Mouse (Mus musculus) adrenal gland, adult 2 months (tissue): ENCODE measurements at regions not wholly inside any gene's neighbourhood (a gene's known extent, or its start where the extent isn't known, plus 50 kb on each side); places are given as distances from the start of the nearest gene placed in this dataset.
A peak's percentile ranks its signal among the peaks of the same experiment; 100 is the strongest.

Experiments used
- DNase-seq: peaks from one replicate; pipeline ENCODE4 v3.0.0; 2021

DNA sequence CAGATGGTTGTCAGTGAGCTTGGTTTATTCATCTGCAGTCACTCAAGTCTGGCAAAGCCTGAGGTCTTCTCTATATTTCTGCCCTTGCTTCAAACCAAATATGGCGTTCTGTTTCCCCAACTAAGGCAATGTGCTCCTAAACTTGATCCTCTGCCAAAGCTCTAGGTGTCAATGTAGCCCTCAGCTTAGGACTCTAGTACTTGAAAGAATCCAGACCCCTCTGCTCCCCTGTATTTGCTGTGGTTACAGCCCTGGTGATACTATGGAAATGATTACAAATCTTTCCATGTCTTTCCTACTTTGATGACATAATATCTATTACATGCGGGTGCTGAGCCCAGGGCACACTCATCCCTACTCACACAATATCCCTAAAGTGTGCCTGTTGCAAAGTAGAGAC is 672.9 kb upstream of the Tbl1xr1 start:
- DNase-seq, result no peak

DNA sequence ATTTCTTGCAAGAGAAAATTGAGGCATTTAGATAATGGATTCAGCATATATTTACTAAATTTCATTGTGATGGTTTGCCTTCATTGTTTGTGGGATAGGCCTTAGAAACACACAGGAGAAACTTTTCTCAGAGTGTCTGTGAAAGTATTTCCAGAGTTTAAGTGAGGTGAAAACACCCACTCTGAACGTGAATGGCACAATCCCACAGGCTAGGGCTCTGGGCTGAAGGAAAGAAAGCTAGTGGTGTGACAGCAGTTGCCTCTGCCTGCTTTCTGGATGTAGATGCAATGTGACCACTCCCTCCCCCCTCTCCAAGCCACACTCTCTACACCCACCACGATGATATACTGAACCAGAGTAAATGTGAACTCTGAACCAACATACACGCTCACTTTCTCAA is 672.4 kb upstream of the Tbl1xr1 start:
- DNase-seq, result no peak

DNA sequence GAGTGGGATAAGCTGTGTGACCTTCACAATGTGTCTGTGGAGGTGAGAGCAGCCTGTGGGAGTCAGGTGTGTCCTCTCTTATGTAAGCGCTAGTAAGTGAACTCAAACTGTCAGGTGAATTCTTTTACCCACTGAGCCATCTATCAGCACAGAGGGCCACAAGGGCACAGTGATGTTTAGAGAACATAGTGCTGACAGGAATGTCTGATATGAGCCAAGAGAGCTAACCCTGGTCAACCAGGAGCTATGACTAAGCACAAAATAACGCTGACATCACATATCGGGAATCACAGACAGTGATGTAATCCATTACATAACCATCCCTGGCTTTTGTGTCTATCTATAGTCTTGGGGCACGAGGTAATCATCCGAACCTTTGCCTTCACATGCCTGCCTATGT is 669.4 kb upstream of the Tbl1xr1 start:
- DNase-seq, result no peak

DNA sequence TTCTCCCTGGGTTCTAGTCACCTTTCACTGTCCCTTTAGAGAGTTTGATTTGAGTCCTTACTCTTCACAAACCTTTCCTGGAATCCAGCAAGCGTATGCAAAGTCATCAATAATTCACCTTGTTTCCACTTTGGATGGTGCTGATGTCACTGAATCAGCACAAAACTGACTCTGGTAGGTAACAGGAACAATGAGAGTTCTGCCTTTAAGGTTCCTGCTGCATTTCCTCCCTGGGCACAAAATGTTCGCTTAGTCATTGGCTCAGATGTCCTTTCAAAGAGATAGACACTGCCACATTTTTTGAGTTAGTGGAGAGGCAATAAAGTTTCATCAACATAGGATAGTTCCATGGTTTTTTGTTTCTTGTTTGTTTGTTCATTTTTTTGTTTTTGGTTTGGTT is 664.4 kb upstream of the Tbl1xr1 start:
- DNase-seq, result no peak

DNA sequence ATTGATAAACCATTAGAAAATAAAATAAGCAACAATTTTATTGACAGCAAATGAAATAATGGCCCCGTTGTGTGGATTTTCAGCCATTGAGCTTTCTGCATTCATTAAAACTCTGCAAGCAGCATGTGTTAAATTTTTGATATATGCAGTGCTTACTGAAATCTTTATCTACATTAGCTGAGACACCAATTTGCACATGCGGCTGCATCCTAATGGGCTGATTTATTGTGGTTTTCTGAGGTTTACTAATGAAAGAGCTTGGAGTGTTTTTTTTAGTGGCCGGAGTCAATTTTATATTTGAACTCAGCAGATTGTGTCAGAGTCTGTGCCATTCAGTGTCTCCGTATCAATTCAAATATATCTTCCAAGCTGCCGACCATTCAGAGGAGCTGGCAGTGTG is 653.3 kb upstream of the Tbl1xr1 start:
- DNase-seq, result no peak

DNA sequence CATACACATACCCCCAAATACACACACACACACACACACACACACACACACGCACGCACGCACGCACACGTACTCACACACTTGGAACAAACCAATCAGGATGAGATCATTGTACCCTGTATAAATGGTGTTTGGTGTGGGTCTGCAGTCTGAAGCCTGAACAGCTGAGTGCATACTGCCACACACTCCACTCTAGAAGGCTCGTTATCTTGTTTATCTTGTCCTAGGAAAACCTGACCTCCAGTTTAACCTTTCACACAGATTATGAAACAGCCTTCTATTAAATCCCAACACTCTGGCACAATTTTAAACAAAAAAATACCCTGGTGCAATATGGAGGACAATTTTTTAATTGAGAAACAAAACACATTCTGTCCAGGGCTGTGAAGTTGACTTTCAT is 649.9 kb upstream of the Tbl1xr1 start:
- DNase-seq, result no peak

DNA sequence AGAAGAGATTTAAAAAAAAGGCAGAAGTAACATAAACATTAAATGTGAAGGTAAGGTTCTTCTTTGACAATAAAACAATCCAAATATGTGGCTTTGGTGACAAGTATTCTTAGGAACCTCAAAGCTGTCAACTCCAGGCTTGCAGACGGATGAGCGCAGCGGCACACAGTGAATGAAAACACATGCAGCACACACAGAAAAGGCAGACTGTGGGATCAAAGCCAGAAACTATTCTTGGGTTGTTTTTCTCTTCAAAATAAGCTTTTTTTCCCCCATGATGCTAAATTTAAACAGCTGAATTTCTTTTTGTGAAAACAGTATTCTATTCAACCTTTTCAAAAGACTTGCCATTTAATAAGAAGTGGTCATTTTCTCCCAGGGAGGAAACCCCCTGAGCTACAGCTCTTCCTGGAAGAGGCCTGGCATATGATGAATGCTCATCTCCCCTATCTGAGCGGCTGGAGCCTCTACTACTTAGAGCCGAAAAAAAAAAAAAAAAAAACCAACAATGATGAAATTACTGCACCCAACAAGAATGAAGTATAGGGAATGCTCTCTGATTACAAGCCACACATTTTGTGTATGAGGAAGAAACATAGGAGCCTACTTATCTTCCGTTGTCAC is 648.9 kb upstream of the Tbl1xr1 start:
- no peak for DNase-seq

DNA sequence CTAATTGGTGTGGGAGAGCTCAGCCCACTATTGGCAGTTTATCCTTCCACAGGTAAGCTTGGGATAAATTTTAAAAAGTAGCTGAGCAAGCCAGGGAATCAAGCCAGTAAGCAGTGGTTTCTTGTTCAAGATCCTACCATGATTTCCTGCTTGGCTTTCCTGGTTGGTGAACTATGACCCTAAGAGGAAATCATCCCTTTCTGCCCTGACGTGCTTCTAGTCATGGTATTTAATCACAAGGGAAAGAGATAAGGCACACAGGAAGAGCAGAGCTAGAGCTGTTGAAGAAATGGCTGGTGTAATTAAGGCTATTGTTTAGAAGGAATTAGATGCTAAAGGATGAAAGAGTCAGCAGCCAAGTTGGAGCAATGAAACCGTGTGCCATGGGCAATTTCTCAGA is 648.3 kb upstream of the Tbl1xr1 start:
- DNase-seq, result peak; percentile 19

DNA sequence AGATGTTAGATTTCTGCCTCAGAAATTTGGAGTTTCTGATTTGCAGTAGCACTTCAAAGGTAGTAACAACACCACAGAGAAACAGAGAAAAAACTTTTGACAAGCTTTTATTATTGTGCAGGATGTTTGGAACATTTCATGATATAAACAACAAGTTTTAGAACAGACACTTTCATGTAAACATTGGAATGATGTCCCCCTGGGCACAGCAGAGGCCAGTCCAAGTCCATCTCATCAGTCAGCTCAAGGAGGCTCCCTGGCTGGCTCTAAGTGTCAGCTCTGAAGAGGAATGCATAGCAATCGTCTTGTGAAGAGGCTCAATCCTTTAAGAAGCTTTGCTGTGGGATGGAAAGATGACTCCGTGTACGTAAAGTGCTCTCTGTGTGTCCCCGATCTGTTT is 612.2 kb upstream of the Tbl1xr1 start:
- no peak for DNase-seq

DNA sequence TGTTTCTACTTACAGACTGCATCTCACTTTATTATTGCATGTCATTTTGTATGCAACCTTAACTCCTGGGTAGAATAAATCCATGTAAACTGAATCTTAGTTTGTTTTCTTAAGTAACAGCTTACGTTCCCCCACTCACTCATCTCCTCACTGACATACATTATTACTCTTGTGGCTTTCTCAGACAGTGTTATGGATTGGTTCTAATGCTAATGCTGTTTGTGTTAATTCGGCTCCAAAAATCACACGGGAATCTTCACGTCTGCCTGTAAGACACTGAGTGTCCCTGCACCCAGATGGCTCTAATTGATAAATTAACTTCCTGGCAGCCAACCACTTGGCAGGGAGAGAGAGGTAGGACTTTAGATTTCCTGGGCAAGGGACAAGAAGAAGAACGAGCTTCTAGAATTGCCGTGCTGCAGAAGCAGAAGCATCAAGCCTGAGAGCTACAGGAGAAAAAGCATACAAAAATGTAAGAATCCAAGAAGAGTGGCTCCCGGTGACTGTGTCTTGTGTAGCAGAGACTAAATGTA is 610.3 kb upstream of the Tbl1xr1 start:
- no peak for DNase-seq

DNA sequence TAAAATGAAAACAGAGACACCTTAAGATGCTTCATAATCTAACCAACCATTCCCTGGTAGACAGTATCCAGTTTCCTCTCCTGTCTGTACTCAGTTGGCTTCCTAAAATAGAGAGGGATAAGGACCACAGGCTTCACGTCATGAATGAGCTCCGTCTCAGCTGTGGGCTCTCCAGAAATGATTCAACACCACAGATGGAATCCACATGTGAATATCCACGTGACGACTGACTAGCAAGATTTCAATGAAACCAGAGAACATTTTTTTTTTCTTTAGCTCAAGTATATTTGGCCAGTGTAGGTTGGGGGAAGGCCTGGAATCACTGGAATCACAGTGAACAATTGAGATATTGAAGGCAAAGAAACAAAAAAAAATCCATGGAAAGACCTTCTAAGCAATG is 599.1 kb upstream of the Tbl1xr1 start:
- no peak for DNase-seq

DNA sequence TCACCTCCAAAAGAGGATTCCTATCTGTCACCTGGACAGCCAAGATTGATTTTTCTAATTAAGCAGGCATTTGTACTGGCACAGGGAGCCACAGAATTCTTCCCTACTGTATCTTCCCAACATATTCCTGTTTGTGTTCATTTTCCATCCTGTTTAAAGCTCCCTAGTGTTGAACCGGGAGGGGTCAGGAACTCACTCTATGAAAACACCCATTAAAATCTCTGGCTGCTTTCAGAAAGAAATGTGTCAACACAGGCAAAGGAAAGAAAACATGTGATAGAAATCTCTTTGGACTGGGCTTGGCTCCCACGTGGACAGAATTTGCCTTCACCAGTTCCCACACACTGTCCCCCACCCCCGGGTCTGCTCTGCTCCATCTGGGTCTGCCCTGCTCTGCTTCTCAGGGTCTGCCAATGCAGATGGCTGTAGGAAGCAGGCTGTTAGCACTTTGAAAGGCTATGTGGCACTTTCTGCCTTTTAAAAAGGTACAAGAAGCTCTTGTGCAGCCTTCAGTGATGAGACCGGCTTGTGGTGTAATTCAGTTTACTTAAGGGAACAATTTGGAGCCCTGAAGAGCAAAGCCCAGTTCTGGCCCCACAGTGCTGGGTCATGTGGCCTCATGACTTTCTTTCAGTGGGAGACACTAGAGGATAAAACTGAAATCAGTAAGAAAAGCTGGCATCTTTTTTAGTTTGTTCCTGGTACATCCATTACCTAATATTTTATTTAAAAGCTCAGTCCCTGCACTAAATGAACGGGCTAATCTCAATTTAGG is 597.2 kb upstream of the Tbl1xr1 start:
- DNase-seq, result no peak

DNA sequence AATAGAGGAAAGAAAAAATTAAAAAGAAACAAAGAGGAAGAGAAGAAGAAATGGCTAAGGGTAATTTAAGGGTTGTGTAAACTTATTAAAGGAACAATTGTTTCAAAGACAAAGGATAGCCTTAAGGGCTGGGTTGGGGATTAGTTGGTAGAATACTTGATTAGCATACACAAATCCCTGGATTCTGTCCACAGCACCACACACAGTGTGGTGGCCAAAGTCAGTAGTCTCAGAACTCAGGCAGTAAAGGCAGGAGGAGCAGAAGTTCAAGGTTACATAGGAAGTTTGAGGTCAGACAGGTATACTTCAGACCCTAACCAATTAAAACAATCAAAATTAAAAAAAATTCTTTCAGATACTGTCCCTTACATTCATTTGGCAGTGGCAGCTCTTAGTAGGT is 596.6 kb upstream of the Tbl1xr1 start:
- DNase-seq, result no peak

DNA sequence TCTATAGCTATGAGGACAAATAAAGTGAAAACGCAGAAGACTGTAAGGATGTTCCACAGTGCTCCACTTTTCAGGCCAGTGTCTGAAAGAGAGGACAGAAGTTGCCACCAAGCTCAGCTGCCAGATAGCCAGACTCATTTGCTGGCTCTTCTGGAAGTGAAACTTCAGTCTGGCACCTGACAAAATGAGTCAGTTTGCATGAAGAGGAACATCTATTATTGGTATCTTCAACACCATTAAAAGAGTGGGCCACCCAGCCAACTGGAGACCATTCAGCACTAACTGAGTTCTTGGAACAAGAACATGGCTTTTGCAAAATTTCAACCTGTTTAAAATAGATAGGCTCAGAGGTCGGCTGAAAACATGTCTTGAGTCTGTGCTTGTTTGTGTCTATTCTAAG is 592.4 kb upstream of the Tbl1xr1 start:
- DNase-seq, result no peak

DNA sequence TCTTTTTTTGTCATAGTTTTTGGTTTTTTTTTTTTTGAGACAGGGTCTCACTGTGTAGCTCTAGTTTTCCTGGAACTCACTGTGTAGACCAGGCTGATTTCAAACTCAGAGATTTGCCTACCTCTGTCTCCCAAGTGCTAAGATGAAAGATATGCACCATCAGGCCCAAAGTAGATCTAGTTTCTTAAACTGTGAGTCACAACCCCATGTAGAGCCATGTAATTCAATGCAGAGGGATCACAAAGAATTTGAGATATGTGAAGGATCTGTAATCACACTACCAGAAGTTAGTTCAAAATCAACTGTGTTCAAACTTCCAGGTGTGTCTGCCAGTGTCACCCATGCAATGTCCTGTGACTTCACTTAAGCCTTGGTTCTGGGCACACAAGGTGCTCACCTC is 591.0 kb upstream of the Tbl1xr1 start:
- no peak for DNase-seq

DNA sequence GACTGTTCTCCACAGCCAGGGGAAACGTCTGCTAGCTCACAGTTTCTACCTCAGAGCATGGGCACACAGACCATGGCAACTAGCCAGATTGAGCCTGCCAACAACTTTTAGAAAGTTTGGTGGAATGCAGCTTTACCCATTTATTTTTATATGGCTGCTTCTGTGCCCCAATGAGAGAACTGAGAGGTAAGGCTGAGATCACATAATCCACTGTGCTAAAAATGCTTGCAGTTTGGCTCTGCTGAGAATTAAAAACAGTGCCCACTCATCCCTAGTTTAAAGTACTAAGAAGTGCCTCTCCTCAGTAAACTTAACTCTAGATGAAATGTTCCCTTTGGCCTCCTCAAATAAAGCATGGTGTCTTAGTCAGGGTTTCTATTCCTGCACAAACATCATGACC is 586.9 kb upstream of the Tbl1xr1 start:
- no peak for DNase-seq

DNA sequence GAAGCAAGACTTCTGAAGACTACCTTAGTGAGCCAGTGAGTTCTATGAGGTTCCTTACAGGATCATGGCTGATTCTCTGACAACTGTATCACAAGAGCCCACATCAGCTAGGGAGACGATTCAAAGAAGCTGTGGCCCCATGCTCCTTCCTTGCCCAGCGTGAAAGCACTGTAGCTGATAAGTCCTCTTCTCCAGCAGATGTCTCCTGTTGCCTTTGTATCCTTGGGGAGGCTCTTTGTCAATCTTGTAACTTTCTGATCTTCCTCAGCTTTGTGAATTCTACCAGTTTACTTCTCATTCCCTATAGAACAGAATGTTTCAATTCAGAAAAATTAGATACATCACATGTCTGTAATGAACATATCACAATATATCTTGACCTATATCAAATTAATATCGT is 584.0 kb upstream of the Tbl1xr1 start:
- no peak for DNase-seq

DNA sequence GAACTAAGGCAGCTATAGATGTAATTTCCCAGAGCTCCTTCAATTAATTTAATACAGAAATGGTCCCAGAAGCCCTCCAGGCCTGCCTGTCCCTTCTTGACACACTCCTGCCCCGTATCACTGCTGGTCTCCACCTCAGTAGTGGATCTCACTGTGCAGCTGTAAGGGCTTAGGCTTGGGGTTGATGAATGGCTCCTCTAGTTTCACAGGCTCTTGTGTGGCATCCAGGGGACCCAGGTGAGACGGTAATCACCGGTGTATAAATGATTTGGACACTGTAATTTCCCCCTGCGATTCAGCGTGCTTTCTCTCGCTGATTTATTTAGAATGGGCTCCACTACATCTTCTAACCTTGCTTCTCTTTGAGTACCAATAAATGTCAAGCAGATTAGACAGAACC is 583.1 kb upstream of the Tbl1xr1 start:
- no peak for DNase-seq

DNA sequence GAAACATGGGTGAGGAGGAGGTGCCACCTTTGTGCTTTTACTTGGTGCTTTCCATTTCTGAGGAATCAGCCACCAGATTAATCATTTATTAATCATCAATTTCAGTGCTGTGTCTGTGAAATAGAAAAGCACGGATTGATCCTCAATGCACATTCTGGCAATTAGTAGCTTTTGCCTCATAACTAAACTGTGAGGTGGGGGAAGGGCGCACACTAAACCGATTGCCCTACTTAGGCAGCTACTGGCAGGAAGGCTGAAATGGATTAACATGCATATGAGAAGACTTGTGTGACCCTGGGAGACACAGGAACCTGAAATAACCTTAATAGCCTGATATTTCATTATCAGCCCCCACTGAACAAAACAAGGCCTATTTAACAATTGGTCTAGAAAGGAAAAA is 581.5 kb upstream of the Tbl1xr1 start:
- no peak for DNase-seq

DNA sequence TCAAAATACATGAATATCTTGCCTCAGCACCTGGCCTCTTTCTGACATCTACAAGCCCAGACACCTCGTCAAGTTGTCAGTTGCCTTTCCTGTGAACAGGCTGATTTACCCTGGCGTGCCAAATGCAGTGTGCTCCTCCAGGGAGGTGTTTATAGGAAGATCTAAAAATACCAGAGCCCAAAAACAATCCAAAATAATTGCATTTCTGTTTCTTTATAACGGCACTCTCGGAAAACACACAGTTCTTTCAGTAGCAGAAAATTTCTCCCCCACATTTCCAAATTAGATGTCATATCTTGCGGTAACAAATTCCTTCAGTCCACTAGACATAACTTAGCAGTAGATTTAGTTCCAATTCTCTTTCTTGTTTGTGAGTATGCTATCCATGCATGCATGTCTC is 580.8 kb upstream of the Tbl1xr1 start:
- no peak for DNase-seq

DNA sequence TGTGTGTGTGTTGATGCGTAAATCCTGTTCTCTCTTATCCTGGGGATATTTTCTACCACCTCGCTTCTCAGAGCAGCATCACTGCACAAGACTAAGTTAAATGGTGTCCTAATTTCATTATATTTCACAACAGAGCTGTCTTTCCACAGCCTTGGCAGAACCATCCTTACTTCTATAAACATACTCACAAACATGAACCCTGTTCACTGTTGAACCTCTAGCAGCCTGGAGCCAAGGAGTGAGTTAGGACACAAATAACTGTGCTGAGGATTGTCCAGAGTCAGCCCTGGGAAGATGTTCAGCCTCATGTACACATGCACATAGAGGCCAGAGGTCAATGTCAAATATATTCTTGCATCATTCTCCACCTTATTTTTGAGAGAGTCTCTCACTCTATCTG is 580.3 kb upstream of the Tbl1xr1 start:
- DNase-seq, result no peak

DNA sequence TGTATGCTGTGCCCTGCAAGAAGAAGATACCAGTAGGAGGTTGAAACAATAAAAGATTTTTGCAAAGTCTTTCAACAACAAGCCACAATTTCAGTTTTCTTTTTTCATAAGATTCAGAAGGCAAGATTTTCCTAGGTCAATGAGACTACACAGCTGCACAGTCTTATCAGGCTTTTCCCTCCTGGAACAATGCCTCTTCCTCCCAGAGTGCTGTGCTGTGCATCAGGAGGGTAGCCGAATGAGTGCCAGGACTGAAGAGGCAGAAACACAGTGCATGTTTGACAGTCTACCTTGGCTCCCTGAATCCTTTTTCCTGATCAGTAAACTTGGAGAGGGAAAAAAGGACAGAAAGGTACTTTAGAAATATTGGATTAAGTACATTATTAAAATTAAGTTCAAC is 579.4 kb upstream of the Tbl1xr1 start:
- no peak for DNase-seq

DNA sequence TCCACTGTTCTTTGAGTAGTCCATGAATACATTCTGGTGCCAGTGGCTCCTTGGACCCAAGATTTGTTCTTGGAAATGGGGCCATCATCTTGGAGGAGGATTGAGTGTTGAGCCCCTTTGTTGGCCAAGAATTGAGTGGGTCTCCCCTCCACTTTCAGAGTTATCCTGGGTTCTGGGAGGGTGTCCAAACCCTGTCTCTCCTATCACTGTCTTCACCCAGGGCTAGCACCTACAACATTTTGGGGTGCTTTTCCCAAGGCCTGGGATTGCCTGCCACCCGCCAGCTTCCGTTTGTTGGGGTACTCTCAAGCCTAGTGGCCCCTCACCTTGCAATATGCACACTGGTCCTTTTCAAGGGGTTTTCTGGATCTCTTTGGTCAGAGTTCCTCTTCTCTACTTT is 568.8 kb upstream of the Tbl1xr1 start:
- DNase-seq, result no peak

DNA sequence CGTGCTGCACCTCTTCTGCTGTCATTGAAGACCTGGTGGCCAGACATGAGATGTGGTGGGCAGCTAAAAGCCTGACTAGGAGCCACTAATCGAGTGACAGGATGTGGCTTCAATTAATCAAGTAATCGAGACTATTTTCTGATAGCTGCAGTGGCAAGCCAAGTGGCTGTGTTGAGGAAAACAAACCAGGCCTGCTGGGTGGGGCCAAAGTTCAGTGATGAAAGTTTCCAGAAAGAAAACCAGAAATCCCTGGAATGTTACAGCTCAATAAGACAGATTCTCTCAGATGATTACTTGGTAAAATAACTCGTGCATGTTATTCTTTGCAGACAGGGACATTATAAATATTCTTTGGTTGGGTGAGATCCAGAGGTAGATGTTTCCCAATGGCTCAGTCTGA is 564.4 kb upstream of the Tbl1xr1 start:
- DNase-seq, result no peak
